Mouse (Mus musculus): ENCODE measurements around the gene Slc6a21. TPM values are rescaled to one million over a fixed set of nuclear protein-coding genes. Genes with fewer than 3 reads are reported as not detected.

The Slc6a21 gene
- polyA plus RNA-seq, 1 experiment: not detected

DNA sequence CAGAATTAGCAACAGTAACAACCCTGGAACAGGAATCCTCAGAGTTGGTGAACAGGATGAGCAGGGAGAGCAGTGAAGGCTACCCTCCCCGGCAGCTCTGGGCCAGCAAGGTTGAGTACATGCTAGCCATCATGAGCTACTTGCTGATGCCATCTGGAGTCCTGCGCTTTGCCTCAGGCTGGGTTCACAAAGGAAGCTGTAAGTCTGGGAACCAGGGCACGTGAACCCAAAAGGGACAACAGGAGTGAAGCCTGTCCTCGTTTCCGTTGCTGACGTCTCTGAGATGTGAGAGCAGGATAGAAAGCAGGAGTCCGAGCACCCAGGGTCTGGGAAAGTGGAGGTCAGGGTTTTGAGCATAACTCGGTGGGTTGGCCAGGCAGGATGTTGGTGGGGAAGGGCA lies 18.0 kb upstream of the Slc6a21 start:
- TF ChIP-seq POLR2A (IDR thresholded peaks at IDR 0.05; ENCODE audit: low read depth, low read length): no peak
- no peak for TF ChIP-seq CTCF (IDR thresholded peaks at IDR 0.05; ENCODE audit: extremely low read depth, insufficient read length, insufficient replicate concordance, low read depth, low read length)
- no peak overlapping the region for H3K4me3 ChIP-seq (ENCODE audit: low read depth, low read length)

DNA sequence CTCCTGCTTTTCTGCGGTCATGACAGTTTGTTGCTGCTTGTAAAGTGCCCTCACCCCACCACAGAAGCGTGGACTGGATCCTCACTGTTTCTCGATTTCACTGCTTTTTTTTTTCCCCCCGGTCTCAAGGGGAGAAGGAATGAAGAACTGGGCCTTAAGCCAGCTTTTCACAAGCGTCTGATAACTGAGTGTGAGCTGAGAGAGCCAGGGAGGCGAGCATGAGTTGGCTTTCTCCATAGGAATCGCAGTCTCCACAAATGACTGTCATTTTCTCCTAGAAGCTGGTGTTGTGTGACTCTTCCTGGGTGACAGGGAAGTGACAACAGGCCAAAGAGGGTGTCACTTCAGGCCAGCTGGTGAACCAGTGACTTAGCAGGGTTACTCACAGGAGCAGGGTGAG lies 15.0 kb upstream of the Slc6a21 start:
- H3K27ac ChIP-seq (ENCODE audit: insufficient read depth, low read depth, low read length): no peak overlapping the region
- no peak for TF ChIP-seq CTCF (IDR thresholded peaks at IDR 0.05; ENCODE audit: extremely low read depth, insufficient read length, insufficient replicate concordance, low read depth, low read length)
- no peak for TF ChIP-seq POLR2A (IDR thresholded peaks at IDR 0.05; ENCODE audit: low read depth, low read length)
- 54% methylated on average over 7 of the region's 7 CpGs for WGBS

More for the DNA sequence above, 18.0 kb upstream of the Slc6a21 start:
- no peak overlapping the region for H3K27ac ChIP-seq (ENCODE audit: insufficient read depth, low read depth, low read length)
- H3K4me1 ChIP-seq (ENCODE audit: control insufficient read depth, insufficient read depth, insufficient read length, low read length): no peaks in the 10 kb centered on the region
- WGBS: 84% methylated on average over 8 of the region's 8 CpGs
- H3K36me3 ChIP-seq (ENCODE audit: control insufficient read depth, insufficient read depth, low read length): no peaks in the 10 kb centered on the region
- peaks cover 6% of the 10 kb centered on the region; the same call in 1 of the 2 replicates for H3K27me3 ChIP-seq (ENCODE audit: control insufficient read depth, insufficient read depth, low read length)

DNA sequence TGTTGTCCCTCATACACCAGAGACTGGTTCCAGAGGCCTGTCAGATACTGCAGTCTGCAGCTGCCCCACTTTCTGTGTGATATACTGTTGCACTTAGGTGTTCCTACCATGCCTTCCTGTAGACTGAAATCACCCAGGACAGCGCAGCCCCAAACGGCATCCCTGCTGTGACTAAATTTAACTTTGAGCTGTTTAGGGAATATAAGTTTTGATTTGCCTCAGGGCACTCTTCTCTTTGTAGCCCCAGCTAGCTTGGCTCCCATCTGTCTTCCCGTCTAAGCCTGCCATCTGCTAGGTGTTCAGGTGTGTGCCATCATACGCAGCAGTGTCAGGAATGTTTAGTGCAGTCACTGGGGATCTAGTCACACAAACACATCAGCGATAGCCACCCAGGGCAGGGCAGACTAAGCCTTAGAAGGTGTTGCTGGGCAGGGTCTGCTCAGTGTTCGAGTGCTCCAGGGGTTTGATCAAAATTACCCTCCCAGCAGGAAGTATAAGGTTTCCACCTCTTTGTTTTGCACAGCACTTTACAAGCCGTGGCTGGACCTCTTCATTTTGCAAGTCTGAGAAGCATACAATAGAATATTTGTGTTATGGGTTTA lies 14.2 kb upstream of the Slc6a21 start:
- no peak overlapping the region for H3K4me3 ChIP-seq (ENCODE audit: low read depth, low read length)
- 83% methylated on average over 7 of the region's 7 CpGs for WGBS

More for the DNA sequence above, 15.0 kb upstream of the Slc6a21 start:
- Histone ChIP-seq H3K4me1 (ENCODE audit: control insufficient read depth, insufficient read depth, insufficient read length, low read length) (no peaks in the 10 kb centered on the region), H3K36me3 (ENCODE audit: control insufficient read depth, insufficient read depth, low read length) (no peaks in the 10 kb centered on the region), H3K27me3 (ENCODE audit: control insufficient read depth, insufficient read depth, low read length) (peaks cover 8% of the 10 kb centered on the region; the same call in 1 of the 2 replicates), H3K4me3 (ENCODE audit: low read depth, low read length) (no peak overlapping the region)

DNA sequence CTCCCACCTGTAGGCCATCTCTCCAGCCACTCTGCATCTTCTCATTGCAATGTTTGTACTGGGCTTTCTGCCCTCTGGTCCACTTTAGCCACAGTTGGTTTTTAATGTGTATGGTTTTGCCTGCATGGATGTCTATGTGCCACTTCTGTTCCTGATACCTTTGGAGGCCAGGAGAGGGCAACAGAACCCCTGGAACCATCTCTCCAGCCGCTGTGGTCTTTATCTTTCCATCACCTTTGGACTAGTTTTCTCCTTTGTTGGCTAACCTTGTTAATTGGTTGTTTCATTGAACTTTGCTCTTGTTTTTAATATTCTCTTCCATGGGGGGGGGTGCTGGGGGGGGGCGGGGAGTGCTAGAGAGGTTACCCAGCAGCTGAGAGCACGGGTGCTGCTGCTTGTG lies 13.0 kb upstream of the Slc6a21 start:
- Histone ChIP-seq H3K27me3 (ENCODE audit: control insufficient read depth, insufficient read depth, low read length) (peaks cover 4% of the 10 kb centered on the region; the same call in 1 of the 2 replicates), H3K4me1 (ENCODE audit: control insufficient read depth, insufficient read depth, insufficient read length, low read length) (no peaks in the 10 kb centered on the region), H3K36me3 (ENCODE audit: control insufficient read depth, insufficient read depth, low read length) (no peaks in the 10 kb centered on the region), H3K27ac (ENCODE audit: insufficient read depth, low read depth, low read length) (no peak overlapping the region), H3K4me3 (ENCODE audit: low read depth, low read length) (no peak overlapping the region)
- TF ChIP-seq POLR2A (IDR thresholded peaks at IDR 0.05; ENCODE audit: low read depth, low read length) (no peak), CTCF (IDR thresholded peaks at IDR 0.05; ENCODE audit: extremely low read depth, insufficient read length, insufficient replicate concordance, low read depth, low read length) (no peak)
- WGBS: 38% methylated on average over 3 of the region's 3 CpGs

More for the DNA sequence above, 14.2 kb upstream of the Slc6a21 start:
- H3K4me1 ChIP-seq (ENCODE audit: control insufficient read depth, insufficient read depth, insufficient read length, low read length): no peaks in the 10 kb centered on the region
- H3K27me3 ChIP-seq (ENCODE audit: control insufficient read depth, insufficient read depth, low read length): peaks cover 8% of the 10 kb centered on the region; the same call in 1 of the 2 replicates
- H3K36me3 ChIP-seq (ENCODE audit: control insufficient read depth, insufficient read depth, low read length): no peaks in the 10 kb centered on the region
- TF ChIP-seq POLR2A (IDR thresholded peaks at IDR 0.05; ENCODE audit: low read depth, low read length) (no peak), CTCF (IDR thresholded peaks at IDR 0.05; ENCODE audit: extremely low read depth, insufficient read length, insufficient replicate concordance, low read depth, low read length) (no peak)
- H3K27ac ChIP-seq (ENCODE audit: insufficient read depth, low read depth, low read length): no peak overlapping the region

DNA sequence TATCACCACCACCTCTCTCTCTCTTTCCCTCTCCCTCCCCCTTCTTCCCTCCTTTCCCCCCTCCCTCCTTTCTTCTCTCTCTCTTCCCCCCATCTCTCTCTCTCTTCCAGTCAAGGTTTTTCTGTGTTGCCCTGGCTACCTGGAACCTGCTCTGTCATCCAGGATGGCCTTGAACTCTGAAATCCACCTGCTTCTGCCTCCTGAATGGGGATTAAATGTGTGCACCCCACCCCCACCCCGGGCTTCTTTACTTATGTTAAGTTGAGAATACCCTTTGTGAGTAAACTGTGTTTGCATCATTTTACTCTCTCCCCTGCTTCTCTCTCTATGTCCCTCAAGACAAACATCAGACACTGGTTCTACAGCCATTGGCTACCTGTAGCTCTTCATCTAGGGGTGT lies 11.8 kb upstream of the Slc6a21 start:
- Histone ChIP-seq H3K27me3 (ENCODE audit: control insufficient read depth, insufficient read depth, low read length) (0 out of 2 replicates have a peak, but pooled peaks cover 3% of the 10 kb centered on the region), H3K27ac (ENCODE audit: insufficient read depth, low read depth, low read length) (no peak overlapping the region), H3K4me1 (ENCODE audit: control insufficient read depth, insufficient read depth, insufficient read length, low read length) (no peaks in the 10 kb centered on the region), H3K36me3 (ENCODE audit: control insufficient read depth, insufficient read depth, low read length) (no peaks in the 10 kb centered on the region), H3K4me3 (ENCODE audit: low read depth, low read length) (no peak overlapping the region)
- 78% methylated on average over 1 of the region's 1 CpGs for WGBS
- TF ChIP-seq CTCF (IDR thresholded peaks at IDR 0.05; ENCODE audit: extremely low read depth, insufficient read length, insufficient replicate concordance, low read depth, low read length): no peak
- TF ChIP-seq POLR2A (IDR thresholded peaks at IDR 0.05; ENCODE audit: low read depth, low read length): no peak

DNA sequence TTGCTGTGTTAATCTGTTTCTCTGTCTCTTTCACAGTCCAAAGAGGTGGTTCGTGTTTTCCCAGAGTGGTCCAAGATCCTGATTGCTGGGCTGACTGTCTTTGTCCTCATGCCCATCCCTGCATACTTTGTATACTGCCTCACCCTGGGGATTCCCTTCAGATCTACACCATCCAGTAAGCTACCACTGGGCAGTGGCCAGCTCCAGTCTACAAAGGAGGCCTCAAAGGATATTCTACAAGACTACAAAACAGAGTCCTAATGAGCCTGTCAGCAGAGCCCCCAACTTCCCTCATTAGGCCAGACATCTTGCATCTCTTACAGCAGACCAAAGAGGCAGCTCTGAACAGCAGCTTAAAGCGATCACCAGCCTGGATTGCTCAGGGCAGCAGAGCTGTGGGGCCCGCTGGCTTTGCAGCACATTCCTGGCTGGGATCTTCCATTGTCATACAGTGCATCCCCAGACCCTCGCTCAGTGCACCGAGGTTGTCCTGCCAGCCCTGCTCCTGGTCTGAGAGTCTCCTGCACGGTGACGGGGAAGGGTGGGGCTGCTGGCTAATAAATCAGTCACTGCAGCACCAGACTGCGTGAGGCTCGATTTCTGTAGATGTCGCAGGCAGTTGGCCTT lies 4.4 kb upstream of the Slc6a21 start:
- TF ChIP-seq POLR2A (IDR thresholded peaks at IDR 0.05; ENCODE audit: low read depth, low read length) (no peak), CTCF (IDR thresholded peaks at IDR 0.05; ENCODE audit: extremely low read depth, insufficient read length, insufficient replicate concordance, low read depth, low read length) (no peak)
- 58% methylated on average over 10 of the region's 10 CpGs for WGBS

DNA sequence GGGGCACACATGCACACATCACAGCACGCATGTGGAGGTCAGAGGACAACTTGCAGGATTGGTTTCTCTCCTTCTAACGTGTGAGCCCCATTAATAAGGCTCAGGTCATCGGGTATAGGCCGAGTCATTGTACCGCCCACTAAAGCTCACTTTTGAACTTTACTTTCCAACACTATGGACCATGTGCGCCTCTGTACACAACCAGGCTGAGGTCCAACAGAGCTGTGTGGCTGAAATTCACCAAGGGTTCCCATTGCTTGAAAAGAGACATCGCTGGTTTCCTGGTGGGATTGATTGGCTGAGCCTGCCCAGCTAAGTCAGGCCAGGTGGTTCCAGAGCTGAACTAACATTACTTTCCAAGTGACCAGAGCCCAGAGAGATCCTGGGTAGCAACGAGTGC lies 3.6 kb upstream of the Slc6a21 start:
- Histone ChIP-seq H3K4me1 (ENCODE audit: control insufficient read depth, insufficient read depth, insufficient read length, low read length) (peaks cover 2% of the 10 kb centered on the region; the same call in 1 of the 2 replicates), H3K27ac (ENCODE audit: insufficient read depth, low read depth, low read length) (no peak overlapping the region), H3K36me3 (ENCODE audit: control insufficient read depth, insufficient read depth, low read length) (no peaks in the 10 kb centered on the region), H3K27me3 (ENCODE audit: control insufficient read depth, insufficient read depth, low read length) (no peaks in the 10 kb centered on the region), H3K4me3 (ENCODE audit: low read depth, low read length) (no peak overlapping the region)
- TF ChIP-seq POLR2A (IDR thresholded peaks at IDR 0.05; ENCODE audit: low read depth, low read length) (no peak), CTCF (IDR thresholded peaks at IDR 0.05; ENCODE audit: extremely low read depth, insufficient read length, insufficient replicate concordance, low read depth, low read length) (no peak)
- 79% methylated on average over 8 of the region's 8 CpGs for WGBS

More for the DNA sequence above, 4.4 kb upstream of the Slc6a21 start:
- H3K27ac ChIP-seq (ENCODE audit: insufficient read depth, low read depth, low read length): no peak overlapping the region
- H3K4me3 ChIP-seq (ENCODE audit: low read depth, low read length): no peak overlapping the region
- H3K36me3 ChIP-seq (ENCODE audit: control insufficient read depth, insufficient read depth, low read length): no peaks in the 10 kb centered on the region
- peaks cover 2% of the 10 kb centered on the region; the same call in 1 of the 2 replicates for H3K4me1 ChIP-seq (ENCODE audit: control insufficient read depth, insufficient read depth, insufficient read length, low read length)
- no peaks in the 10 kb centered on the region for H3K27me3 ChIP-seq (ENCODE audit: control insufficient read depth, insufficient read depth, low read length)

All from small intestine, adult 2 months (tissue).